In genomic region chr13:113293707-113294432, GRCm38 (mm10) we compare ENCODE assay signal across 8 mouse cellular contexts. TPM values are rescaled to one million over a fixed set of nuclear protein-coding genes. Genes with fewer than 3 reads are reported as not detected.
DNase-seq lines count a peak whose midpoint lies in the region; ATAC-seq and TF ChIP-seq lines count a peak whose summit lies in the region.

No protein-coding gene starts in this region.

- H3K27me3 ChIP-seq in forebrain, embryonic 12.5 days: peaks cover 32% of the 10 kb centered on the region
- peaks cover 5% of the 10 kb centered on the region; the same call in 1 of the 2 replicates for H3K27me3 ChIP-seq in limb, embryonic 12.5 days

- no peak for TF ChIP-seq CTCF in layer of hippocampus, adult 2 months (conservative IDR thresholded peaks at IDR 0.05)
- TF ChIP-seq CTCF in olfactory bulb, adult 2 months (IDR thresholded peaks at IDR 0.05; ENCODE audit: insufficient read depth, low read depth, low read length): no peak

- H3K9ac ChIP-seq in forebrain, embryonic 12.5 days: 0 out of 2 replicates have a peak overlapping the region, but pooled peaks have one; percentile 74
- peak overlapping the region; percentile 96 for H3K9ac ChIP-seq in limb, embryonic 12.5 days (replicated peaks)

- intact Hi-C loops in left cerebral cortex, postnatal 10 days (cut with DNase I): no loop called here

- H3K27ac ChIP-seq in layer of hippocampus, adult 2 months: no peak overlapping the region
- H3K27ac ChIP-seq in forebrain, embryonic 12.5 days: no peak overlapping the region
- H3K27ac ChIP-seq in limb, embryonic 12.5 days: peak overlapping the region; percentile 95
- no peak overlapping the region for H3K27ac ChIP-seq in olfactory bulb, adult 2 months (ENCODE audit: insufficient read depth, low read depth, low read length)

- H3K4me1 ChIP-seq in forebrain, embryonic 12.5 days: peaks cover 12% of the 10 kb centered on the region
- peaks cover 27% of the 10 kb centered on the region for H3K4me1 ChIP-seq in limb, embryonic 12.5 days (replicated peaks)
- H3K4me1 ChIP-seq in olfactory bulb, adult 2 months (ENCODE audit: control insufficient read depth, insufficient read depth, low read length): peaks cover 9% of the 10 kb centered on the region

- no peak for DNase-seq in layer of hippocampus, adult 2 months (ENCODE audit: low spot score in 2 of 2)
- DNase-seq in layer of hippocampus, adult 11-12 months (ENCODE audit: low spot score): no peak
- no peak for DNase-seq in adrenal gland, postnatal 14 days
- no peak for DNase-seq in left cerebral cortex, postnatal 10 days (ENCODE audit: extremely low spot score in 1 of 2, low spot score in 2 of 2)
- DNase-seq in spleen, postnatal 36 days (ENCODE audit: low spot score in 2 of 2): no peak

- TF ChIP-seq POLR2A in olfactory bulb, adult 2 months (IDR thresholded peaks at IDR 0.05; ENCODE audit: insufficient read depth, low read depth, low read length): no peak

- peak overlapping the region; percentile 92 for H3K4me2 ChIP-seq in forebrain, embryonic 12.5 days
- H3K4me2 ChIP-seq in limb, embryonic 12.5 days: peak overlapping the region; percentile 68

- 62% methylated on average over 11 of the region's 11 CpGs for WGBS in forebrain, embryonic 12.5 days
- 36% methylated on average over 11 of the region's 11 CpGs for WGBS in limb, embryonic 12.5 days
- 79% methylated on average over 11 of the region's 11 CpGs for WGBS in olfactory bulb, adult 2 months

- peak; percentile 5; the same call in 1 of the 2 replicates for ATAC-seq in forebrain, embryonic 12.5 days (ENCODE audit: low FRiP score)
- peak; percentile 47; the same call in 1 of the 2 replicates for ATAC-seq in limb, embryonic 12.5 days (ENCODE audit: insufficient number of reproducible peaks, insufficient read depth, low FRiP score, low TSS enrichment, low read depth)

- H3K9me3 ChIP-seq in forebrain, embryonic 12.5 days: no peaks in the 10 kb centered on the region
- H3K9me3 ChIP-seq in limb, embryonic 12.5 days: no peaks in the 10 kb centered on the region

- peak overlapping the region; percentile 53; the same call in 1 of the 2 replicates for H3K4me3 ChIP-seq in layer of hippocampus, adult 2 months
- H3K4me3 ChIP-seq in forebrain, embryonic 12.5 days (replicated peaks): peak overlapping the region; percentile 68
- H3K4me3 ChIP-seq in limb, embryonic 12.5 days (replicated peaks): peak overlapping the region; percentile 71
- H3K4me3 ChIP-seq in olfactory bulb, adult 2 months (ENCODE audit: insufficient read depth, low read depth, low read length): peak overlapping the region; percentile 48

- no peaks in the 10 kb centered on the region for H3K36me3 ChIP-seq in forebrain, embryonic 12.5 days (replicated peaks)
- H3K36me3 ChIP-seq in limb, embryonic 12.5 days: no peaks in the 10 kb centered on the region

RNA-seq across cellular contexts. Expression of gene BC067074, which starts 0.9 kb away (rescaled TPM):
- 1 to 10 TPM in 1 of 2 experiments, under 1 TPM in 1; 0.86 to 1.6 TPM for total RNA-seq in layer of hippocampus, adult 2 months (2021)
- 2.0 and 2.2 TPM in 2 replicates for polyA plus RNA-seq in forebrain, embryonic 12.5 days (2016; fragmentation: Nextera tagmentation; extraction: Ambion mirVana)
- 10.5 and 12.0 TPM in 2 replicates for polyA plus RNA-seq in limb, embryonic 12.5 days (2016; fragmentation: Nextera tagmentation; extraction: Ambion mirVana)
- not detected in 2 replicates for polyA plus RNA-seq in olfactory bulb, adult 2 months (2012; ENCODE audit: insufficient read depth, insufficient read length, low replicate concordance, missing spikeins)
- 1.4 and 1.6 TPM in 2 replicates for total RNA-seq in adrenal gland, postnatal 14 days (2021)
- 1 to 10 TPM; 1.3 to 1.4 TPM for total RNA-seq in left cerebral cortex, postnatal 10 days (2021)
